Mouse (Mus musculus) E14TG2a.4 (cell line): ENCODE results near the gene A730015C16Rik.

Experiments
- H3K27me3 ChIP-seq: 2 replicates; pipeline ENCODE4 v1.6.1; 2014; ENCODE audit warnings: low read length, control low read depth; ENCODE audit not compliant: insufficient read depth
- H3K36me3 ChIP-seq: 2 replicates; pipeline ENCODE4 v1.6.1; 2014; ENCODE audit warnings: low read length, control low read depth; ENCODE audit not compliant: insufficient read depth
- H3K4me1 ChIP-seq: replicated peaks from 2 replicates; pipeline ENCODE4 v1.6.1; 2014; ENCODE audit warnings: low read depth, low read length, control low read depth
- H3K4me3 ChIP-seq: replicated peaks from 2 replicates; pipeline ENCODE4 v1.5.1; 2014; ENCODE audit warnings: mild to moderate bottlenecking, low read length
- H3K9me3 ChIP-seq: 2 replicates; pipeline ENCODE4 v1.6.1; 2014; ENCODE audit warnings: low read length, control low read depth
- CTCF ChIP-seq: conservative IDR thresholded peaks from 2 replicates; pipeline ENCODE4 v1.5.1; 2014; ENCODE audit warnings: low read length
- NANOG ChIP-seq: IDR thresholded peaks from 2 replicates; pipeline ENCODE4 v1.6.1; 2014; ENCODE audit warnings: borderline replicate concordance, low read length, mixed read lengths
- POU5F1 ChIP-seq: IDR thresholded peaks from 2 replicates; pipeline ENCODE4 v1.6.1; 2014; ENCODE audit warnings: low read length, borderline replicate concordance

The A730015C16Rik gene

GRCm38 (mm10) chr4:108834115-108834970 lies 14.1 kb downstream of the A730015C16Rik start, which contains the start of gene Txndc12:
TSS of gene Txndc12 (plus strand) at chr4:108834601.
- no peak for TF ChIP-seq NANOG
- no peak for TF ChIP-seq POU5F1
- H3K9me3 ChIP-seq: no peaks in the 10 kb centered on the region
- H3K4me1 ChIP-seq: peaks cover 47% of the 10 kb centered on the region
- peaks cover 20% of the 10 kb centered on the region for H3K36me3 ChIP-seq
- peak within 1 kb of the TSS; percentile 85 for H3K4me3 ChIP-seq
- no peaks in the 10 kb centered on the region for H3K27me3 ChIP-seq

GRCm38 (mm10) chr4:108833828-108834114 lies 14.6 kb downstream of the A730015C16Rik start:
- Histone ChIP-seq H3K4me3 (peak overlapping the region; percentile 85), H3K4me1 (peaks cover 47% of the 10 kb centered on the region), H3K9me3 (no peaks in the 10 kb centered on the region), H3K27me3 (no peaks in the 10 kb centered on the region), H3K36me3 (peaks cover 26% of the 10 kb centered on the region)
- TF ChIP-seq NANOG (no peak), CTCF (no peak), POU5F1 (no peak)

GRCm38 (mm10) chr4:108832916-108833827 lies 15.2 kb downstream of the A730015C16Rik start, which contains the start of gene Btf3l4:
TSS of gene Btf3l4 (minus strand) at chr4:108833614.
- Histone ChIP-seq H3K4me3 (peak within 1 kb of the TSS; percentile 85), H3K36me3 (peaks cover 27% of the 10 kb centered on the region), H3K27me3 (no peaks in the 10 kb centered on the region), H3K4me1 (peaks cover 43% of the 10 kb centered on the region), H3K9me3 (no peaks in the 10 kb centered on the region)
- TF ChIP-seq CTCF (no peak), NANOG (no peak), POU5F1 (no peak)

GRCm38 (mm10) chr4:108830698-108831097 lies 17.7 kb downstream of the A730015C16Rik start:
- no peak overlapping the region for H3K4me3 ChIP-seq
- TF ChIP-seq POU5F1 (no peak), CTCF (no peak), NANOG (no peak)
- H3K36me3 ChIP-seq: peaks cover 46% of the 10 kb centered on the region
- no peaks in the 10 kb centered on the region for H3K27me3 ChIP-seq
- peaks cover 25% of the 10 kb centered on the region for H3K4me1 ChIP-seq
- no peaks in the 10 kb centered on the region for H3K9me3 ChIP-seq

- Histone ChIP-seq H3K4me3 (no peak overlapping the region), H3K9me3 (no peaks in the 10 kb centered on the region), H3K36me3 (peaks cover 84% of the 10 kb centered on the region), H3K4me1 (peaks cover 11% of the 10 kb centered on the region), H3K27me3 (no peaks in the 10 kb centered on the region)
- TF ChIP-seq POU5F1 (no peak), CTCF (no peak), NANOG (no peak)
Measured at GRCm38 (mm10) chr4:108826643-108827042, 21.8 kb downstream of the A730015C16Rik start.

- TF ChIP-seq POU5F1: no peak
- no peak for TF ChIP-seq NANOG
- TF ChIP-seq CTCF: no peak
- Histone ChIP-seq H3K4me1 (peaks cover 5% of the 10 kb centered on the region), H3K36me3 (peaks cover 89% of the 10 kb centered on the region)
Measured at GRCm38 (mm10) chr4:108826096-108826495, 22.3 kb downstream of the A730015C16Rik start.

GRCm38 (mm10) chr4:108825677-108826076 lies 22.7 kb downstream of the A730015C16Rik start:
- H3K9me3 ChIP-seq: no peaks in the 10 kb centered on the region
- no peak for TF ChIP-seq CTCF
- TF ChIP-seq POU5F1: no peak
- TF ChIP-seq NANOG: no peak
- no peaks in the 10 kb centered on the region for H3K27me3 ChIP-seq
- H3K4me1 ChIP-seq: peaks cover under 1% of the 10 kb centered on the region
- H3K4me3 ChIP-seq: no peak overlapping the region
- peaks cover 93% of the 10 kb centered on the region for H3K36me3 ChIP-seq

More at GRCm38 (mm10) chr4:108826096-108826495, 22.3 kb downstream of the A730015C16Rik start:
- Histone ChIP-seq H3K27me3 (no peaks in the 10 kb centered on the region), H3K4me3 (no peak overlapping the region), H3K9me3 (no peaks in the 10 kb centered on the region)

- Histone ChIP-seq H3K36me3 (peaks cover 6% of the 10 kb centered on the region; the same call in 1 of the 2 replicates), H3K4me1 (peaks cover 8% of the 10 kb centered on the region; the same call in 1 of the 2 replicates), H3K4me3 (no peak overlapping the region), H3K27me3 (no peaks in the 10 kb centered on the region), H3K9me3 (no peaks in the 10 kb centered on the region)
- TF ChIP-seq POU5F1 (no peak), NANOG (no peak), CTCF (no peak)
Measured at GRCm38 (mm10) chr4:108811550-108811949, 36.9 kb downstream of the A730015C16Rik start.
